Comparison of ENCODE assay signal across 16 mouse cellular contexts in the genomic region with DNA sequence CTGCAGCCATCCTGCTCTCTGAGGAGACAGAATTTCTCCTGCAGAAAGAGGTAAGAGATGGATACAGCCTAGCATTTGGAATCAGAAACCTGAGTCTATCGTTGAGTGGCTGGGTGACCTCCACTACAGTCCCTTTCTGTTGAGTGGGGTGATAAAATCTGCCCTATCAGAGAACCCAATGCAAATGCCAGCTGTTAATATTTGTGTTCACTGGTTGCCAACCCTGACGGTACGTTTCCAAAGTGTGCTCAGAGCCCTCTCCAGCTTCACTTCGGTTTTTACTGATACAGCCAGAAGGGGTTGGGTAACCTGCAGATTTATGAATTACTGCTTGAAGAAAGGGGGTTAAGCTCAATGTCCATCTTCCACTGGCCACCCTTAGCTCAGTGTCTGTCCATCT.
"Had no signal": no experiment of that assay in that cellular context is flagged by ENCODE, and none has a peak within 500 bp of the region (broad histone marks: within the 10 kb centered on the region; RNA-seq: fewer than 3 reads in every experiment).

No protein-coding gene starts in this region.

- H3K4me3 ChIP-seq: limb, embryonic 15.5 days; liver, embryonic 12.5 days; lung, embryonic 15.5 days; midbrain, embryonic 10.5 days; midbrain, embryonic 12.5 days; myocyte; neural tube, embryonic 12.5 days had no signal

- DNase-seq: midbrain, embryonic 14.5 days; right cerebral cortex, postnatal 14 days; spleen, adult 18-20 months; thymus, adult 18-20 months; thymus, postnatal 14 days; thymus, postnatal 36 days had no signal

- H3K27me3 ChIP-seq: limb, embryonic 15.5 days; lung, embryonic 15.5 days; midbrain, embryonic 12.5 days; neural tube, embryonic 12.5 days had no signal

- H3K4me2 ChIP-seq: limb, embryonic 15.5 days; liver, embryonic 12.5 days; lung, embryonic 15.5 days; midbrain, embryonic 12.5 days; neural tube, embryonic 12.5 days had no signal

- H3K36me3 ChIP-seq: limb, embryonic 15.5 days; lung, embryonic 15.5 days; midbrain, embryonic 10.5 days; midbrain, embryonic 12.5 days; neural tube, embryonic 12.5 days had no signal

- H3K9ac ChIP-seq: limb, embryonic 15.5 days; liver, embryonic 12.5 days; liver, embryonic 14.5 days; lung, embryonic 15.5 days; midbrain, embryonic 12.5 days; neural tube, embryonic 12.5 days had no signal

- ATAC-seq: liver, embryonic 12.5 days; midbrain, embryonic 16.5 days had no signal

- H3K4me1 ChIP-seq: midbrain, embryonic 12.5 days had no signal

- H3K27ac ChIP-seq: limb, embryonic 15.5 days; liver, embryonic 12.5 days; liver, embryonic 14.5 days; lung, embryonic 15.5 days; macrophage; midbrain, embryonic 10.5 days; midbrain, embryonic 12.5 days; neural tube, embryonic 12.5 days had no signal

- H3K9me3 ChIP-seq: limb, embryonic 15.5 days; lung, embryonic 15.5 days had no signal
